Mouse (Mus musculus): ENCODE results near the gene Gpr137c.

DNA sequence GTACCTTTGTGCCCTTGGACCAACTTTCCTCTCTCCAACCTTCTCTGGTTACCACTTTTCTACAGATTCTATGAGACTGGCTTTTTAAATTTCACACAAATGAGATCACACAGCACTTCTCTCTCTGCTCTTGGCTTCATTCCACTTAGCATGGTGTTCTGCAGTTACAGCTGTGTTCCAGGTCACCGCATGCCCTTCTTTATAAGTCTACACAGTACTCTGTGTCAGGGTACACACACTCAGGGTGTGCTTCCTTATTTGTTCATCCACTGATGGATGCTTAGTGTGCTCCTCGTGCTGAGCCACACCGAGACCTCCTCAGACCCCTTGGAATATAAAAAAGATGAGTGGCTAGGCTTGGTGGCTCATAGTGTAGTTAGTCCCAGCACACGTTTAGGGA lies 100.6 kb downstream of the Gpr137c start:
- TF ChIP-seq CTCF (IDR thresholded peaks at IDR 0.05; ENCODE audit: borderline replicate concordance, extremely low read depth, insufficient read depth, insufficient read length) (no peak), POLR2A (IDR thresholded peaks at IDR 0.05; ENCODE audit: borderline replicate concordance, extremely low read depth, insufficient read depth, insufficient read length, poor library complexity, severe bottlenecking) (no peak)
